Mouse (Mus musculus) olfactory bulb, adult 2 months (tissue): ENCODE measurements around the gene Gfm1. TPM values are rescaled to one million over a fixed set of nuclear protein-coding genes. Genes with fewer than 3 reads are reported as not detected.

Source experiments
- H3K27ac ChIP-seq: fragments of 200-500 bp; 2 replicates; pipeline ENCODE4 v1.5.1; 2012; ENCODE audit warnings: low read depth, low read length; ENCODE audit not compliant: insufficient read depth
- H3K4me1 ChIP-seq: fragments of 200-500 bp; 2 replicates; pipeline ENCODE4 v1.6.1; 2012; ENCODE audit warnings: low read length; ENCODE audit not compliant: control insufficient read depth, insufficient read depth
- H3K4me3 ChIP-seq: fragments of 200-500 bp; 2 replicates; pipeline ENCODE4 v1.5.1; 2012; ENCODE audit warnings: mild to moderate bottlenecking, low read depth, low read length, moderate library complexity; ENCODE audit not compliant: insufficient read depth
- CTCF ChIP-seq: fragments of 200-500 bp; IDR thresholded peaks from 2 replicates; pipeline ENCODE4 v1.5.1; 2012; ENCODE audit warnings: low read depth, mild to moderate bottlenecking, low read length, moderate library complexity; ENCODE audit not compliant: insufficient read depth
- POLR2A ChIP-seq: fragments of 200-500 bp; IDR thresholded peaks from 2 replicates; pipeline ENCODE4 v1.6.1; 2012; ENCODE audit warnings: mild to moderate bottlenecking, low read depth, low read length, moderate library complexity; ENCODE audit not compliant: insufficient read depth
- WGBS: fragments of 180-500 bp; shearing (Covaris S2); methylation state at CpG from one replicate; pipeline ENCODE4 v1.1.7; 2018; 5-methylcytosine and 5-hydroxymethylcytosine counted together
- polyA plus RNA-seq: library from polyadenylated mRNA; stranded (reverse); fragments of >200 nt; gene quantifications from 2 replicates; pipeline ENCODE4 v1.2.4, GENCODE M21; 2012; ENCODE audit warnings: low replicate concordance; ENCODE audit not compliant: missing spikeins, insufficient read depth, insufficient read length

Gfm1 gene
- polyA plus RNA-seq, 1 experiment = not detected

DNA sequence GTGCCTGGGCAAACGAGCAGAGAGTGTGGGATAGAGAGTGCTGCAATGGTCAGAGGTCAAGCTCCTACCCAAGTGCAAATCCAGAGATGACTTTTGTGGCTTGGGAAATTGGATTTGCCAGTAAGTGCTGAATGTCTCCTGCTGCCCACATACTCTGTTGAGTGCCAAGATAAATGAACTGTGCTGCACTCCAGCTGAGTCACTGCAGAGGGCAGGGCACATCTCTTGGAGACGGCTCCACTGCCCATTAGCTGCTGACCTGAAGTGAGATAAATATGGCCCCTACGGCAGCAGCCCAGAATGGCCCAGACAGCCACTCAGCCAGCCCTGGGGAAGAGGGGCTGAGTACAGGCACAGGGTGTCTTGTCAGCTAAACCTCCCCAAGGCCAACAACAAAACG lies 60.3 kb downstream of the Gfm1 start:
- Histone ChIP-seq H3K4me3 (no peak overlapping the region), H3K27ac (no peak overlapping the region), H3K4me1 (no peaks in the 10 kb centered on the region)
- TF ChIP-seq CTCF = no peak
- no peak for TF ChIP-seq POLR2A
- WGBS = 67% methylated on average over 4 of the region's 4 CpGs

GRCm38 (mm10) chr3:67492086-67492869 lies 62.4 kb downstream of the Gfm1 start:
- no peak for TF ChIP-seq POLR2A
- TF ChIP-seq CTCF = no peak
- WGBS = 46% methylated on average over 8 of the region's 8 CpGs
- Histone ChIP-seq H3K4me3 (no peak overlapping the region), H3K4me1 (no peaks in the 10 kb centered on the region), H3K27ac (no peak overlapping the region)

- H3K27ac ChIP-seq = no peak overlapping the region
- no peak overlapping the region for H3K4me3 ChIP-seq
- TF ChIP-seq POLR2A = no peak
- TF ChIP-seq CTCF = no peak
- no peaks in the 10 kb centered on the region for H3K4me1 ChIP-seq
- whole genome bisulfite sequencing = 90% methylated on average over 8 of the region's 8 CpGs
Measured at GRCm38 (mm10) chr3:67493132-67493531, 63.2 kb downstream of the Gfm1 start.

- Histone ChIP-seq H3K4me1 (no peaks in the 10 kb centered on the region), H3K27ac (no peak overlapping the region), H3K4me3 (no peak overlapping the region)
- TF ChIP-seq POLR2A (no peak), CTCF (no peak)
- whole genome bisulfite sequencing = 89% methylated on average over 10 of the region's 10 CpGs
Measured at GRCm38 (mm10) chr3:67496310-67496709, 66.4 kb downstream of the Gfm1 start.

DNA sequence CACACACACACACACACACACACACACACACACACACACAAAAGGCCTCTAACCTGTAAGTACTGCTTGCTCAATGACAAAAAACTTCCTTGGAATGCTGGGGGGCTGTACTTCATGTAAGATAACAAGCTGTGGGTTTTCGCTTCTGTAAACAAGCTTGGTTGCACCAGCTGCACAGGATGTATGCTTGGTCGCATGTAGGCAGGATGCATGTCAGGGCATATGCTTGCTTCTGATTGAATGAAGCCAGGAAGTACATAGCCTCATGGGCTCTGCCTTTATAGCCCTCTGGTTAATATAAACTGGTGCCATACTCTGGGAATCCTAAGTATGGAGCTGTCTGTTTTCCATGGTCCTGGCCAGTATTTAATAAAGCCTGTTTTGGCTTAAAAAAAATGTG lies 68.1 kb downstream of the Gfm1 start:
- 92% methylated on average over 2 of the region's 2 CpGs for WGBS
- TF ChIP-seq CTCF (no peak), POLR2A (no peak)
- H3K4me1 ChIP-seq = no peaks in the 10 kb centered on the region
- H3K4me3 ChIP-seq = no peak overlapping the region
- H3K27ac ChIP-seq = no peak overlapping the region

GRCm38 (mm10) chr3:67498773-67499405 lies 69.0 kb downstream of the Gfm1 start:
- no peaks in the 10 kb centered on the region for H3K4me1 ChIP-seq
- no peak overlapping the region for H3K27ac ChIP-seq
- TF ChIP-seq POLR2A (no peak), CTCF (no peak)
- H3K4me3 ChIP-seq = no peak overlapping the region
- WGBS = 89% methylated on average over 8 of the region's 8 CpGs

GRCm38 (mm10) chr3:67499406-67499791 lies 69.5 kb downstream of the Gfm1 start:
- TF ChIP-seq POLR2A (no peak), CTCF (no peak)
- H3K4me1 ChIP-seq = no peaks in the 10 kb centered on the region
- WGBS = 95% methylated on average over 4 of the region's 4 CpGs
- no peak overlapping the region for H3K27ac ChIP-seq
- no peak overlapping the region for H3K4me3 ChIP-seq

- H3K4me1 ChIP-seq = no peaks in the 10 kb centered on the region
- H3K4me3 ChIP-seq = no peak overlapping the region
- 36% methylated on average over 3 of the region's 3 CpGs for WGBS
- H3K27ac ChIP-seq = no peak overlapping the region
- TF ChIP-seq POLR2A (no peak), CTCF (no peak)
Measured at GRCm38 (mm10) chr3:67503878-67504277, 74.0 kb downstream of the Gfm1 start.

DNA sequence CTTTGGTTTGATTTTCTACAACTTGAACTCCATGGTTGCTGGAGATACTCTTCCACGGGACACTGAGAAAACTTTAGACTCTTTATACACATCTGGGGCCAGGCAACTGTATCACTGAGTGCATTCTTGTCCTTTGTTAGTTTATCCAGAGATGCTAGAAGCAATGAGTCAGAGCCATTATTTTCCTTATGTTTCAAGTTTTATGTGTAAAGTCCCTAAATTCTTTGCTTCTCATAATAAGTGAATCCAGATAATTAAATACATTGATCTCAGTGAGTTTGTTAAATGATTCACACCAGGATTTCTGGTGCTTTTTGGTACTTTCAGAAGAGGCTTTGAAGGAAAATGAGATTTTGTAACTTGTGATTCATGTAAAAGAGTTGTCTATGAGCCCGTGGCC lies 75.4 kb downstream of the Gfm1 start:
- Histone ChIP-seq H3K27ac (no peak overlapping the region), H3K4me1 (no peaks in the 10 kb centered on the region), H3K4me3 (no peak overlapping the region)
- TF ChIP-seq POLR2A (no peak), CTCF (no peak)
- 72% methylated on average over 2 of the region's 2 CpGs for WGBS
